In the genomic region with DNA sequence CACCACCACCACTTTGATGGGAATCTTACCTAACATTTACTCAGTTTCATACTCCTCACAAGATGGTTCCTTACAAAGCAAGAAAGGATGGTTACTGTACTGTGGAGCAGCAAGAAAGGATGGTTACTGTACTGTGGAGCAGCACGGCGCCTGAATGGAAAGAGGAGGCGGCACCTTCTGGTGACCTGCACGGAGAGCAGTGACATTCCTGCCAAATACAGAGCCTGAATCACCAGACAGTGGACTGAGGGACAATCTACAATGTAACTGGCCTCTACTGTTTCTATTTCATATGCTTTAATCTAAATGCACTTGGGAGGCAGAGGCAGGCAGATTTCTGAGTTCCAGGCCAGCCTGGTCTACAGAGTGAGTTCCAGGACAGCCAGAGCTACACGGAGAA, we compare ENCODE assay signal across 34 mouse cellular contexts.
"Had no signal": no experiment of that assay in that cellular context is flagged by ENCODE, and none has a peak within 500 bp of the region (broad histone marks: within the 10 kb centered on the region; RNA-seq: fewer than 3 reads in every experiment).

No protein-coding gene starts in this region.

- H3K36me3 ChIP-seq: heart, embryonic 15.5 days; hindbrain, embryonic 12.5 days; hindbrain, embryonic 15.5 days; intestine, embryonic 15.5 days had no signal

- H3K9ac ChIP-seq: heart, embryonic 12.5 days; heart, embryonic 13.5 days; heart, embryonic 15.5 days; hindbrain, embryonic 12.5 days; hindbrain, embryonic 13.5 days; hindbrain, embryonic 14.5 days; hindbrain, embryonic 15.5 days; intestine, embryonic 15.5 days; kidney, embryonic 15.5 days had no signal

- ATAC-seq: hindbrain, embryonic 16.5 days; hindbrain, postnatal 0 days; inflammation-experienced regulatory T-cells, adult 6 months; intestine, embryonic 15.5 days; intestine, embryonic 16.5 days; intestine, postnatal 0 days had no signal

- H3K4me3 ChIP-seq: heart, embryonic 12.5 days; heart, embryonic 13.5 days; heart, embryonic 15.5 days; hindbrain, embryonic 10.5 days; hindbrain, embryonic 12.5 days; hindbrain, embryonic 13.5 days; hindbrain, embryonic 15.5 days; intestine, embryonic 15.5 days; kidney, embryonic 15.5 days; layer of hippocampus, adult 2 months; left cerebral cortex, adult 2 months had no signal

- H3K27ac ChIP-seq: heart, embryonic 13.5 days; heart, embryonic 15.5 days; hindbrain, embryonic 10.5 days; hindbrain, embryonic 12.5 days; hindbrain, embryonic 13.5 days; hindbrain, embryonic 14.5 days; hindbrain, embryonic 15.5 days; hindbrain, postnatal 0 days; intestine, embryonic 15.5 days; kidney, postnatal 0 days; layer of hippocampus, adult 2 months; left cerebral cortex, adult 2 months had no signal

- H3K27me3 ChIP-seq: heart, embryonic 12.5 days; heart, embryonic 13.5 days; heart, embryonic 15.5 days; hindbrain, embryonic 12.5 days; hindbrain, embryonic 13.5 days; hindbrain, embryonic 15.5 days; intestine, embryonic 15.5 days; kidney, embryonic 15.5 days had no signal

- DNase-seq: heart, postnatal 10 days; heart, postnatal 14 days; heart, postnatal 36 days; heart, postnatal 4 days; kidney, adult 11 months; kidney, adult 18-20 months; kidney, adult 2 months; kidney, adult 8-10 months; kidney, adult 9 months; kidney, postnatal 10 days; kidney, postnatal 14 days; kidney, postnatal 25 days; kidney, postnatal 36 days; kidney, postnatal 4 days; layer of hippocampus, adult 9-11 months; layer of hippocampus, postnatal 36 days had no signal
